Mouse (Mus musculus): ENCODE data around the gene Hic2.

DNA sequence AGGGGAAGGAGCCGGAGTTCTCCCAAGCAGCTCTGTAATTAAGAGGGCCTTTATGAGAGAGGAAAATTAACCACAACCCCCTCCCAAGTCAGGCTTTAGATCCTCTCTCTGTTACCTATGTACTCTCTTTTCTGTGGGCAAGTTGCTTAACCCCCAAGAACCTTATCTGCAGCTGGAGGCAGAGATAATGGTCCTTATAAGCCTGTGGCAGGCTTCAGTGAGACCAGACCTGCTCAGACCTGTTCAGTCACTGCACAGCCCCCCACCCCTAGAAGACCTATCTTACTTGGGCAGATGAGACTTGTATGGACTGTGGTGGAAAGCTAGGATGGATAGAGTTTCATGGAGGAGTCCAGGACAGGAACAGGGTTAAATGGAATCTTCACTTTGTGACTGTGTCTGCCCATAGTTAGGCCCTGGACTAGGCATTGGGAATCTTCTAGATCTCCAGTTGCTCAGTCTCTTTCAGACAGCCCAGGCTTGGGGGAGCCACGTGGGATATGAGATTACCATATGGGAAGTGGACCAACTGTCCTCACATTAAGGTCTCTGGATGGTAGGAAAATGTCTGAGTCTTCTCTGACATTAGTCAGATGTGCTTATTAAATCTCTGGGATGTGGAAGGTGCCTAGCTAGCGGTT, 18.8 kb downstream of the Hic2 start:
- TF ChIP-seq POLR2A (IDR thresholded peaks at IDR 0.05; ENCODE audit: low read depth, low read length): no peak
- TF ChIP-seq CTCF (IDR thresholded peaks at IDR 0.05; ENCODE audit: extremely low read depth, insufficient read depth, insufficient read length, insufficient replicate concordance): no peak
